Mouse (Mus musculus): ENCODE measurements around the gene Unc5b.

The Unc5b gene

GRCm38 (mm10) chr10:60720461-60720860 lies 110.9 kb downstream of the Unc5b start:
- DNase-seq (ENCODE audit: low read depth), result no peak

DNA sequence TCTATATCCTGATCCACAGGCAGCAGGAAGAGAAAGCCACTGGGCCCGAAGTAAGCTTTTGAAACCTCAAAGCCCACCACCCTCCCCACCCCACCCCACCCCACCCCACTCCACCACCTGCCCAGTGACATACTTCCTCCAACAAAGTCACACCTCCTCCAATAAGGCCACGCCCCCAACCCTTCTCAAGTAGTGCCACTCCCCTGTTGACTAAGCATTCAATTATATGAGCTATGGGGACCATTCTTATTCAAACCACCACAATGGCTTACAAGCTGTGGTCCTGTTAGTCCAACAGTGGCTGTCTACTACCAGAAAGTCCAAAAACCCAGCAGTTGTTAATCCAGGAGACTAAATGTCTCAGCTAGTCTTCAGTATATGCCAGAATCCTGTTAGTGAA lies 112.9 kb downstream of the Unc5b start:
- no peak for DNase-seq (ENCODE audit: low read depth)

GRCm38 (mm10) chr10:60716449-60716848 lies 114.9 kb downstream of the Unc5b start:
- DNase-seq (ENCODE audit: low read depth), result no peak
